Mouse (Mus musculus): ENCODE measurements around the gene Hebp1. TPM values are rescaled to one million over a fixed set of nuclear protein-coding genes. Genes with fewer than 3 reads are reported as not detected.
A peak's percentile ranks its signal among the peaks of the same experiment; 100 is the strongest.

Gene Hebp1
- total and polyA plus RNA-seq, 2 experiments from 2014 or later = 10.9 to 35.5 TPM

GRCm38 (mm10) chr6:135090661-135091060 lies 107.2 kb downstream of the Hebp1 start:
- Histone ChIP-seq H3K4me2 (ENCODE audit: low read depth, low read length) (no peak overlapping the region), H3K27me3 (ENCODE audit: control insufficient read depth, insufficient read depth, low read length) (no peaks in the 10 kb centered on the region), H3K9me3 (replicated peaks; ENCODE audit: control insufficient read depth, low read length) (no peaks in the 10 kb centered on the region), H3K4me3 (ENCODE audit: low read depth, low read length) (no peak overlapping the region), H3K36me3 (replicated peaks; ENCODE audit: control insufficient read depth, insufficient read depth, low read length) (no peaks in the 10 kb centered on the region), H3K4me1 (ENCODE audit: control insufficient read depth, insufficient read depth) (no peaks in the 10 kb centered on the region), H3K9ac (replicated peaks; ENCODE audit: low read depth, low read length) (no peak overlapping the region), H3K27ac (ENCODE audit: low read depth) (no peak overlapping the region)
- TF ChIP-seq EP300 (IDR thresholded peaks at IDR 0.05; ENCODE audit: low read depth) = no peak
- ATAC-seq (ENCODE audit: insufficient read depth, low read depth) = no peak
- 77% methylated on average over 4 of the region's 4 CpGs for WGBS
- no peak for DNase-seq (ENCODE audit: low spot score)

- Histone ChIP-seq H3K9ac (replicated peaks; ENCODE audit: low read depth, low read length) (no peak overlapping the region), H3K9me3 (replicated peaks; ENCODE audit: control insufficient read depth, low read length) (no peaks in the 10 kb centered on the region), H3K4me3 (ENCODE audit: low read depth, low read length) (no peak overlapping the region), H3K4me1 (ENCODE audit: control insufficient read depth, insufficient read depth) (no peaks in the 10 kb centered on the region), H3K27ac (ENCODE audit: low read depth) (no peak overlapping the region), H3K4me2 (ENCODE audit: low read depth, low read length) (no peak overlapping the region), H3K36me3 (replicated peaks; ENCODE audit: control insufficient read depth, insufficient read depth, low read length) (no peaks in the 10 kb centered on the region), H3K27me3 (ENCODE audit: control insufficient read depth, insufficient read depth, low read length) (no peaks in the 10 kb centered on the region)
- ATAC-seq (ENCODE audit: insufficient read depth, low read depth) (no peak), DNase-seq (ENCODE audit: low spot score) (no peak)
- TF ChIP-seq CTCF (IDR thresholded peaks at IDR 0.05; ENCODE audit: low read depth) = 0 out of 2 replicates have a peak, but pooled peaks have one; percentile 18
- TF ChIP-seq EP300 (IDR thresholded peaks at IDR 0.05; ENCODE audit: low read depth) = no peak
- 28% methylated on average over 8 of the region's 8 CpGs for WGBS
These were observed 108.0 kb downstream of the Hebp1 start for GRCm38 (mm10) chr6:135089786-135090185.

- H3K4me3 ChIP-seq (ENCODE audit: low read depth, low read length) = peak overlapping the region; percentile 24; the same call in 1 of the 2 replicates
- H3K9ac ChIP-seq (replicated peaks; ENCODE audit: low read depth, low read length) = no peak overlapping the region
- WGBS = 21% methylated on average over 19 of the region's 19 CpGs
- no peaks in the 10 kb centered on the region for H3K4me1 ChIP-seq (ENCODE audit: control insufficient read depth, insufficient read depth)
- peak overlapping the region; percentile 52 for H3K4me2 ChIP-seq (ENCODE audit: low read depth, low read length)
- ATAC-seq (ENCODE audit: insufficient read depth, low read depth) = peak; percentile 75
- H3K9me3 ChIP-seq (replicated peaks; ENCODE audit: control insufficient read depth, low read length) = no peaks in the 10 kb centered on the region
- H3K36me3 ChIP-seq (replicated peaks; ENCODE audit: control insufficient read depth, insufficient read depth, low read length) = no peaks in the 10 kb centered on the region
- DNase-seq (ENCODE audit: low spot score) = peak; percentile 73
- H3K27me3 ChIP-seq (ENCODE audit: control insufficient read depth, insufficient read depth, low read length) = no peaks in the 10 kb centered on the region
- H3K27ac ChIP-seq (ENCODE audit: low read depth) = no peak overlapping the region
- TF ChIP-seq EP300 (IDR thresholded peaks at IDR 0.05; ENCODE audit: low read depth) (no peak), CTCF (IDR thresholded peaks at IDR 0.05; ENCODE audit: low read depth) (peak; percentile 90)
These were observed 109.9 kb downstream of the Hebp1 start for GRCm38 (mm10) chr6:135087721-135088451.

Other genes starting within 250 kb of the Hebp1 start
- 24.8 and 28.5 TPM in 2 replicates for gene Apold1, start 216.3 kb downstream of the Hebp1 start, total RNA-seq (2014; rRNA removed; ENCODE audit: low replicate concordance)
- 6.9 and 9.2 TPM in 2 replicates for gene Apold1, start 216.3 kb downstream of the Hebp1 start, polyA plus RNA-seq (2015; fragmentation: Nextera tagmentation; extraction: Ambion mirVana)
- gene Ddx47, start 186.4 kb downstream of the Hebp1 start, total RNA-seq (2014; rRNA removed; ENCODE audit: low replicate concordance) = 24.5 and 35.8 TPM in 2 replicates
- gene Ddx47, start 186.4 kb downstream of the Hebp1 start, polyA plus RNA-seq (2015; fragmentation: Nextera tagmentation; extraction: Ambion mirVana) = 51.4 and 52.7 TPM in 2 replicates
- gene Gprc5a, start 132.4 kb downstream of the Hebp1 start, total RNA-seq (2014; rRNA removed; ENCODE audit: low replicate concordance) = 0.12 TPM in 1 of 2 replicates, not detected in the other
- 2.3 and 2.5 TPM in 2 replicates for gene Gprc5a, start 132.4 kb downstream of the Hebp1 start, polyA plus RNA-seq (2015; fragmentation: Nextera tagmentation; extraction: Ambion mirVana)
- gene Gprc5d, start 79.7 kb downstream of the Hebp1 start, total RNA-seq (2014; rRNA removed; ENCODE audit: low replicate concordance) = not detected in 2 replicates
- not detected in 2 replicates for gene Gprc5d, start 79.7 kb downstream of the Hebp1 start, polyA plus RNA-seq (2015; fragmentation: Nextera tagmentation; extraction: Ambion mirVana)
- gene Fam234b, start within 50 bp of the Hebp1 start, total RNA-seq (2014; rRNA removed; ENCODE audit: low replicate concordance) = 3.7 and 4.3 TPM in 2 replicates
- gene Fam234b, start within 50 bp of the Hebp1 start, polyA plus RNA-seq (2015; fragmentation: Nextera tagmentation; extraction: Ambion mirVana) = 4.5 and 4.8 TPM in 2 replicates
- 0.19 TPM in 1 of 2 replicates, not detected in the other for gene Gsg1, start 56.3 kb upstream of the Hebp1 start, total RNA-seq (2014; rRNA removed; ENCODE audit: low replicate concordance)
- gene Gsg1, start 56.3 kb upstream of the Hebp1 start, polyA plus RNA-seq (2015; fragmentation: Nextera tagmentation; extraction: Ambion mirVana) = 1.1 and 1.3 TPM in 2 replicates
- not detected in 2 replicates for gene Pbp2, start 112.4 kb upstream of the Hebp1 start, total RNA-seq (2014; rRNA removed; ENCODE audit: low replicate concordance)
- not detected in 2 replicates for gene Pbp2, start 112.4 kb upstream of the Hebp1 start, polyA plus RNA-seq (2015; fragmentation: Nextera tagmentation; extraction: Ambion mirVana)
- gene Emp1, start 164.5 kb upstream of the Hebp1 start, total RNA-seq (2014; rRNA removed; ENCODE audit: low replicate concordance) = 536 and 674 TPM in 2 replicates
- gene Emp1, start 164.5 kb upstream of the Hebp1 start, polyA plus RNA-seq (2015; fragmentation: Nextera tagmentation; extraction: Ambion mirVana) = 39.6 and 45.0 TPM in 2 replicates